Mouse (Mus musculus): ENCODE data around the gene Pitpnc1.
A peak's percentile ranks its signal among the peaks of the same experiment; 100 is the strongest.

Gene Pitpnc1

GRCm38 (mm10) chr11:107443121-107444095, 27.1 kb downstream of the Pitpnc1 start:
- DNase-seq (ENCODE audit: low read depth, low spot score): no peak

- DNase-seq (ENCODE audit: low read depth, low spot score): peak; percentile 61
Measured at GRCm38 (mm10) chr11:107441050-107441449, 29.4 kb downstream of the Pitpnc1 start.

- no peak for DNase-seq (ENCODE audit: low read depth, low spot score)
Measured at GRCm38 (mm10) chr11:107438140-107438539, 32.4 kb downstream of the Pitpnc1 start.

- no peak for DNase-seq (ENCODE audit: low read depth, low spot score)
Measured at GRCm38 (mm10) chr11:107437723-107438122, 32.8 kb downstream of the Pitpnc1 start.

- peak; percentile 94 for DNase-seq (ENCODE audit: low read depth, low spot score)
Measured at GRCm38 (mm10) chr11:107435776-107436449, 34.6 kb downstream of the Pitpnc1 start.

GRCm38 (mm10) chr11:107431197-107431965, 39.1 kb downstream of the Pitpnc1 start:
- no peak for DNase-seq (ENCODE audit: low read depth, low spot score)

GRCm38 (mm10) chr11:107428011-107428410, 42.5 kb downstream of the Pitpnc1 start:
- DNase-seq (ENCODE audit: low read depth, low spot score): no peak

- no peak for DNase-seq (ENCODE audit: low read depth, low spot score)
Measured at GRCm38 (mm10) chr11:107424176-107424575, 46.3 kb downstream of the Pitpnc1 start.

- DNase-seq (ENCODE audit: low read depth, low spot score): no peak
Measured at GRCm38 (mm10) chr11:107422356-107422754, 48.1 kb downstream of the Pitpnc1 start.

- no peak for DNase-seq (ENCODE audit: low read depth, low spot score)
Measured at GRCm38 (mm10) chr11:107421751-107422355, 48.6 kb downstream of the Pitpnc1 start.

GRCm38 (mm10) chr11:107419925-107420324, 50.6 kb downstream of the Pitpnc1 start:
- DNase-seq (ENCODE audit: low read depth, low spot score): no peak

- DNase-seq (ENCODE audit: low read depth, low spot score): peak; percentile 75
Measured at GRCm38 (mm10) chr11:107417041-107417583, 53.4 kb downstream of the Pitpnc1 start.

- DNase-seq (ENCODE audit: low read depth, low spot score): peak; percentile 56
Measured at GRCm38 (mm10) chr11:107416561-107416926, 54.0 kb downstream of the Pitpnc1 start.

GRCm38 (mm10) chr11:107415901-107416560, 54.5 kb downstream of the Pitpnc1 start:
- no peak for DNase-seq (ENCODE audit: low read depth, low spot score)

GRCm38 (mm10) chr11:107414996-107415747, 55.3 kb downstream of the Pitpnc1 start:
- no peak for DNase-seq (ENCODE audit: low read depth, low spot score)

- peak; percentile 88 for DNase-seq (ENCODE audit: low read depth, low spot score)
Measured at GRCm38 (mm10) chr11:107413251-107413655, 57.2 kb downstream of the Pitpnc1 start.

GRCm38 (mm10) chr11:107412128-107412527, 58.4 kb downstream of the Pitpnc1 start:
- DNase-seq (ENCODE audit: low read depth, low spot score): no peak

GRCm38 (mm10) chr11:107411576-107411975, 58.9 kb downstream of the Pitpnc1 start:
- no peak for DNase-seq (ENCODE audit: low read depth, low spot score)

GRCm38 (mm10) chr11:107410804-107411203, 59.7 kb downstream of the Pitpnc1 start:
- no peak for DNase-seq (ENCODE audit: low read depth, low spot score)

Data from ZHBTc4 (cell line).